Mouse (Mus musculus): ENCODE data around the gene Sdsl. TPM values are rescaled to one million over a fixed set of nuclear protein-coding genes. Genes with fewer than 3 reads are reported as not detected.

Gene Sdsl
- polyA plus RNA-seq, 1 experiment from 2014 or later, result 14.0 TPM

- Histone ChIP-seq H3K4me2 (replicated peaks) (peak overlapping the region; percentile 40), H3K4me3 (replicated peaks) (peak overlapping the region; percentile 25), H3K4me1 (replicated peaks) (no peaks in the 10 kb centered on the region), H3K9me3 (no peaks in the 10 kb centered on the region), H3K9ac (no peak overlapping the region; the same call in 1 of the 2 replicates), H3K36me3 (no peaks in the 10 kb centered on the region), H3K27ac (no peak overlapping the region), H3K27me3 (replicated peaks) (no peaks in the 10 kb centered on the region)
- peak; percentile 46 for ATAC-seq
- WGBS, result 6% methylated on average over 4 of the region's 4 CpGs
Observed at GRCm38 (mm10) chr5:120467026-120467425, 5.6 kb downstream of the Sdsl start.

- no peaks in the 10 kb centered on the region for H3K4me1 ChIP-seq (replicated peaks)
- 70% methylated on average over 6 of the region's 6 CpGs for whole genome bisulfite sequencing
- ATAC-seq, result peak; percentile 47
Observed at GRCm38 (mm10) chr5:120465860-120466259, 6.8 kb downstream of the Sdsl start.

GRCm38 (mm10) chr5:120465062-120465461, 7.5 kb downstream of the Sdsl start:
- Histone ChIP-seq H3K27me3 (replicated peaks) (no peaks in the 10 kb centered on the region), H3K4me2 (replicated peaks) (no peak overlapping the region), H3K36me3 (no peaks in the 10 kb centered on the region), H3K27ac (no peak overlapping the region), H3K9ac (no peak overlapping the region), H3K4me1 (replicated peaks) (no peaks in the 10 kb centered on the region), H3K9me3 (no peaks in the 10 kb centered on the region), H3K4me3 (replicated peaks) (no peak overlapping the region)
- no peak for ATAC-seq
- 41% methylated on average over 5 of the region's 5 CpGs for WGBS

More at GRCm38 (mm10) chr5:120465860-120466259, 6.8 kb downstream of the Sdsl start:
- H3K4me3 ChIP-seq (replicated peaks), result no peak overlapping the region
- no peak overlapping the region for H3K27ac ChIP-seq
- H3K9ac ChIP-seq, result no peak overlapping the region
- H3K4me2 ChIP-seq (replicated peaks), result no peak overlapping the region
- H3K36me3 ChIP-seq, result no peaks in the 10 kb centered on the region
- H3K9me3 ChIP-seq, result no peaks in the 10 kb centered on the region
- no peaks in the 10 kb centered on the region for H3K27me3 ChIP-seq (replicated peaks)

- Histone ChIP-seq H3K4me3 (replicated peaks) (no peak overlapping the region), H3K4me2 (replicated peaks) (no peak overlapping the region), H3K9ac (no peak overlapping the region), H3K27me3 (replicated peaks) (no peaks in the 10 kb centered on the region), H3K4me1 (replicated peaks) (no peaks in the 10 kb centered on the region), H3K27ac (no peak overlapping the region), H3K9me3 (no peaks in the 10 kb centered on the region), H3K36me3 (no peaks in the 10 kb centered on the region)
- 77% methylated on average over 4 of the region's 4 CpGs for WGBS
- no peak for ATAC-seq
Observed at GRCm38 (mm10) chr5:120464321-120464720, 8.3 kb downstream of the Sdsl start.

- no peaks in the 10 kb centered on the region for H3K9me3 ChIP-seq
- no peak for ATAC-seq
- no peaks in the 10 kb centered on the region for H3K27me3 ChIP-seq (replicated peaks)
- no peaks in the 10 kb centered on the region for H3K36me3 ChIP-seq
- WGBS, result 66% methylated on average over 15 of the region's 15 CpGs
- no peaks in the 10 kb centered on the region for H3K4me1 ChIP-seq (replicated peaks)
- H3K4me2 ChIP-seq (replicated peaks), result no peak overlapping the region
- H3K27ac ChIP-seq, result no peak overlapping the region
- no peak overlapping the region for H3K9ac ChIP-seq
- no peak overlapping the region for H3K4me3 ChIP-seq (replicated peaks)
Observed at GRCm38 (mm10) chr5:120461902-120462301, 10.7 kb downstream of the Sdsl start.

GRCm38 (mm10) chr5:120459133-120459532, 13.5 kb downstream of the Sdsl start:
- H3K27ac ChIP-seq, result no peak overlapping the region
- 0 out of 2 replicates have a peak, but pooled peaks cover 8% of the 10 kb centered on the region for H3K27me3 ChIP-seq (replicated peaks)
- no peak overlapping the region for H3K9ac ChIP-seq
- H3K4me2 ChIP-seq (replicated peaks), result no peak overlapping the region
- no peaks in the 10 kb centered on the region for H3K4me1 ChIP-seq (replicated peaks)
- no peak for ATAC-seq
- H3K36me3 ChIP-seq, result no peaks in the 10 kb centered on the region
- no peak overlapping the region for H3K4me3 ChIP-seq (replicated peaks)
- 74% methylated on average over 10 of the region's 10 CpGs for WGBS
- no peaks in the 10 kb centered on the region for H3K9me3 ChIP-seq

- H3K4me1 ChIP-seq (replicated peaks), result no peaks in the 10 kb centered on the region
- H3K9me3 ChIP-seq, result no peaks in the 10 kb centered on the region
- H3K27ac ChIP-seq, result no peak overlapping the region
- H3K4me2 ChIP-seq (replicated peaks), result no peak overlapping the region
- peak; percentile 23 for ATAC-seq
- H3K9ac ChIP-seq, result no peak overlapping the region
- H3K4me3 ChIP-seq (replicated peaks), result no peak overlapping the region
- 7% methylated on average over 9 of the region's 9 CpGs for WGBS
- H3K27me3 ChIP-seq (replicated peaks), result 0 out of 2 replicates have a peak, but pooled peaks cover 8% of the 10 kb centered on the region
- no peaks in the 10 kb centered on the region for H3K36me3 ChIP-seq
Observed at GRCm38 (mm10) chr5:120457628-120458027, 15.0 kb downstream of the Sdsl start.

- Histone ChIP-seq H3K27me3 (replicated peaks) (0 out of 2 replicates have a peak, but pooled peaks cover 8% of the 10 kb centered on the region), H3K9me3 (no peaks in the 10 kb centered on the region), H3K4me2 (replicated peaks) (no peak overlapping the region), H3K4me1 (replicated peaks) (no peaks in the 10 kb centered on the region), H3K36me3 (no peaks in the 10 kb centered on the region), H3K4me3 (replicated peaks) (no peak overlapping the region), H3K9ac (no peak overlapping the region), H3K27ac (no peak overlapping the region)
- peak; percentile 13; the same call in 1 of the 2 replicates for ATAC-seq
- 53% methylated on average over 7 of the region's 7 CpGs for WGBS
Observed at GRCm38 (mm10) chr5:120456841-120457554, 15.6 kb downstream of the Sdsl start.

GRCm38 (mm10) chr5:120456253-120456652, 16.4 kb downstream of the Sdsl start:
- Histone ChIP-seq H3K36me3 (no peaks in the 10 kb centered on the region), H3K27ac (no peak overlapping the region), H3K27me3 (replicated peaks) (0 out of 2 replicates have a peak, but pooled peaks cover 8% of the 10 kb centered on the region), H3K4me2 (replicated peaks) (no peak overlapping the region), H3K9ac (no peak overlapping the region), H3K4me1 (replicated peaks) (no peaks in the 10 kb centered on the region), H3K4me3 (replicated peaks) (no peak overlapping the region), H3K9me3 (no peaks in the 10 kb centered on the region)
- 13% methylated on average over 1 of the region's 1 CpGs for WGBS
- 0 out of 2 replicates have a peak, but pooled peaks have one; percentile 11 for ATAC-seq

GRCm38 (mm10) chr5:120454756-120455337, 17.8 kb downstream of the Sdsl start:
- no peaks in the 10 kb centered on the region for H3K4me1 ChIP-seq (replicated peaks)
- ATAC-seq, result no peak
- WGBS, result 37% methylated on average over 14 of the region's 14 CpGs
- no peak overlapping the region for H3K4me2 ChIP-seq (replicated peaks)
- H3K27me3 ChIP-seq (replicated peaks), result 0 out of 2 replicates have a peak, but pooled peaks cover 8% of the 10 kb centered on the region
- no peak overlapping the region for H3K9ac ChIP-seq
- H3K9me3 ChIP-seq, result no peaks in the 10 kb centered on the region
- H3K27ac ChIP-seq, result no peak overlapping the region
- H3K36me3 ChIP-seq, result no peaks in the 10 kb centered on the region
- no peak overlapping the region for H3K4me3 ChIP-seq (replicated peaks)

GRCm38 (mm10) chr5:120447305-120447704, 25.3 kb downstream of the Sdsl start:
- ATAC-seq, result no peak
- H3K27ac ChIP-seq, result no peak overlapping the region
- H3K9ac ChIP-seq, result no peak overlapping the region
- no peak overlapping the region for H3K4me2 ChIP-seq (replicated peaks)
- 0 out of 2 replicates have a peak, but pooled peaks cover 2% of the 10 kb centered on the region for H3K4me1 ChIP-seq (replicated peaks)
- no peaks in the 10 kb centered on the region for H3K9me3 ChIP-seq
- H3K36me3 ChIP-seq, result no peaks in the 10 kb centered on the region
- no peak overlapping the region for H3K4me3 ChIP-seq (replicated peaks)
- WGBS, result 28% methylated on average over 13 of the region's 13 CpGs
- peaks cover 15% of the 10 kb centered on the region for H3K27me3 ChIP-seq (replicated peaks)

GRCm38 (mm10) chr5:120440733-120441132, 31.9 kb downstream of the Sdsl start:
- Histone ChIP-seq H3K4me3 (replicated peaks) (peak overlapping the region; percentile 27), H3K4me1 (replicated peaks) (peaks cover 19% of the 10 kb centered on the region), H3K27me3 (replicated peaks) (peaks cover 61% of the 10 kb centered on the region), H3K9ac (no peak overlapping the region), H3K27ac (no peak overlapping the region), H3K4me2 (replicated peaks) (peak overlapping the region; percentile 60), H3K36me3 (no peaks in the 10 kb centered on the region), H3K9me3 (no peaks in the 10 kb centered on the region)
- 4% methylated on average over 13 of the region's 14 CpGs for WGBS
- peak; percentile 74; the same call in 1 of the 2 replicates for ATAC-seq

Data from intestine, embryonic 15.5 days (tissue).